Mouse (Mus musculus) liver, embryonic 12.5 days (tissue): Measurements from ENCODE around the gene Oog4. TPM values are rescaled to one million over a fixed set of nuclear protein-coding genes. Genes with fewer than 3 reads are reported as not detected.
A peak's percentile ranks its signal among the peaks of the same experiment; 100 is the strongest.
"Not testable (repeated sequence)": the region's sequence is repeated elsewhere in the genome, so short reads cannot be mapped to it uniquely, and the experiment has no call there.

ENCODE experiments used
- ATAC-seq: fragments of 200-750 bp; cut with Nextera tagmentation; 2 replicates; pipeline ENCODE4 v1.8.0; 2017; ENCODE audit warnings: moderate number of reproducible peaks, mild to moderate bottlenecking, moderate library complexity
- H3K27ac ChIP-seq: fragments of 300-500 bp; sonication (generic); 2 replicates; pipeline ENCODE4 v1.5.1; 2016; ENCODE audit warnings: mild to moderate bottlenecking
- H3K27me3 ChIP-seq: fragments of 300-500 bp; sonication (generic); replicated peaks from 2 replicates; pipeline ENCODE4 v1.6.1; 2016; ENCODE audit warnings: mild to moderate bottlenecking, moderate library complexity
- H3K36me3 ChIP-seq: fragments of 300-500 bp; sonication (generic); 2 replicates; pipeline ENCODE4 v1.6.1; 2016; ENCODE audit warnings: mild to moderate bottlenecking, moderate library complexity
- H3K4me1 ChIP-seq: fragments of 300-500 bp; sonication (generic); 2 replicates; pipeline ENCODE4 v1.6.1; 2016
- H3K4me2 ChIP-seq: fragments of 300-500 bp; sonication (generic); 2 replicates; pipeline ENCODE4 v1.6.1; 2016; ENCODE audit warnings: mild to moderate bottlenecking, moderate library complexity
- H3K4me3 ChIP-seq: fragments of 300-500 bp; sonication (generic); 2 replicates; pipeline ENCODE4 v1.5.1; 2016; ENCODE audit warnings: mild to moderate bottlenecking, moderate library complexity
- H3K9ac ChIP-seq: fragments of 300-500 bp; sonication (generic); 2 replicates; pipeline ENCODE4 v1.6.1; 2016; ENCODE audit warnings: mild to moderate bottlenecking, moderate library complexity
- H3K9me3 ChIP-seq: fragments of 300-500 bp; sonication (generic); replicated peaks from 2 replicates; pipeline ENCODE4 v1.6.1; 2016; ENCODE audit warnings: mild to moderate bottlenecking, moderate library complexity
- WGBS: fragments of 180-500 bp; shearing (Covaris S2); methylation state at CpG from one replicate; pipeline ENCODE4 v1.1.7; 2016; ENCODE audit not compliant: insufficient replicate concordance; 5-methylcytosine and 5-hydroxymethylcytosine counted together
- polyA plus RNA-seq: library from polyadenylated mRNA; unstranded; fragments of >200 nt; fragmentation: Nextera tagmentation; extraction: Ambion mirVana; gene quantifications from 2 replicates; pipeline ENCODE4 v1.2.1, GENCODE M21; 2016

Oog4 gene
- not detected in 2 replicates for polyA plus RNA-seq

DNA sequence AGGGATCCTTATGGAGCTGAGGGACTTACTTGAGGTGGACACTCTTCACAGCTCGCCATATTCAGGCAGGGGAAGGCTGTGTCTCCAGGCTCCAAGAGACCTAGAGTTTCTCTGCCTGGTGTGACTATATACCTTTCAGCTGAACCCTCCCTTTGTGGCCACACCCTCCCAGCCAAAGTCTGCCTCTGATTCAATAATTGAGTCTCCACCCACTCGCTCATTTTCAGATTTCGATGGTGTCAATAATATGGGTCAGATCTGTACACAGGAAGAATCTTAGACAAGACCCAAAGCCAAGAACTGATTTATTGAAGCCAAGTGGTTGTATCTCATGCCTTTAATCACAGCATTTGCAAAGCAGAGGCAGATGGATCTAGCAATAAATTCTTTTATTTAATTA is at the start of gene Oog4:
Oog4 (minus strand) TSS at position 101 of the 400 bp plus-strand sequence.
- no peaks in the 10 kb centered on the region for H3K9me3 ChIP-seq
- H3K9ac ChIP-seq: no peak within 1 kb of the TSS
- no peaks in the 10 kb centered on the region for H3K36me3 ChIP-seq
- WGBS: 67% methylated on average over 3 of the region's 3 CpGs
- no peaks in the 10 kb centered on the region for H3K4me1 ChIP-seq
- H3K4me2 ChIP-seq: no peak within 1 kb of the TSS
- no peak for ATAC-seq
- H3K27me3 ChIP-seq: no peaks in the 10 kb centered on the region
- H3K4me3 ChIP-seq: no peak within 1 kb of the TSS
- no peak within 1 kb of the TSS for H3K27ac ChIP-seq

- not testable (repeated sequence) for H3K27me3 ChIP-seq, H3K4me2 ChIP-seq, ATAC-seq, H3K36me3 ChIP-seq, H3K4me3 ChIP-seq, H3K27ac ChIP-seq, H3K4me1 ChIP-seq, H3K9ac ChIP-seq, H3K9me3 ChIP-seq
- 63% methylated on average over 5 of the region's 5 CpGs for WGBS
Measured at GRCm38 (mm10) chr4:143426770-143427169, 23.4 kb downstream of the Oog4 start.

- no peak overlapping the region for H3K4me2 ChIP-seq
- H3K27me3 ChIP-seq: 0 out of 2 replicates have a peak, but pooled peaks cover 3% of the 10 kb centered on the region
- peaks cover 44% of the 10 kb centered on the region for H3K36me3 ChIP-seq
- H3K4me1 ChIP-seq: peaks cover 10% of the 10 kb centered on the region
- no peak overlapping the region for H3K4me3 ChIP-seq
- H3K9ac ChIP-seq: no peak overlapping the region
- no peak for ATAC-seq
- WGBS: 82% methylated on average over 3 of the region's 3 CpGs
- H3K9me3 ChIP-seq: no peaks in the 10 kb centered on the region
- no peak overlapping the region for H3K27ac ChIP-seq
Measured at GRCm38 (mm10) chr4:143414121-143414520, 36.0 kb downstream of the Oog4 start.

GRCm38 (mm10) chr4:143413621-143414020 is 36.5 kb downstream of the Oog4 start:
- H3K27ac ChIP-seq: no peak overlapping the region
- H3K36me3 ChIP-seq: peaks cover 39% of the 10 kb centered on the region
- H3K4me2 ChIP-seq: no peak overlapping the region; the same call in 1 of the 2 replicates
- H3K9me3 ChIP-seq: no peaks in the 10 kb centered on the region
- 72% methylated on average over 1 of the region's 1 CpGs for WGBS
- H3K4me1 ChIP-seq: peaks cover 10% of the 10 kb centered on the region
- H3K27me3 ChIP-seq: 0 out of 2 replicates have a peak, but pooled peaks cover 3% of the 10 kb centered on the region
- no peak overlapping the region for H3K4me3 ChIP-seq
- ATAC-seq: no peak
- no peak overlapping the region for H3K9ac ChIP-seq

- under 1% methylated on average over 50 of the region's 50 CpGs for WGBS
- peaks cover 28% of the 10 kb centered on the region for H3K36me3 ChIP-seq
- peak within 1 kb of the TSS; percentile 75 for H3K27ac ChIP-seq
- peak within 1 kb of the TSS; percentile 62 for H3K4me3 ChIP-seq
- peak; percentile 94 for ATAC-seq
- peak within 1 kb of the TSS; percentile 66 for H3K9ac ChIP-seq
- peaks cover 10% of the 10 kb centered on the region for H3K4me1 ChIP-seq
- no peaks in the 10 kb centered on the region for H3K9me3 ChIP-seq
- 0 out of 2 replicates have a peak, but pooled peaks cover 3% of the 10 kb centered on the region for H3K27me3 ChIP-seq
- peak within 1 kb of the TSS; percentile 74 for H3K4me2 ChIP-seq
Measured at GRCm38 (mm10) chr4:143412219-143413092, 37.7 kb downstream of the Oog4 start, which contains the start of gene Pramef8. Gene Pramef8, plus strand, starts transcription at chr4:143412426.

- Histone ChIP-seq H3K27me3 (0 out of 2 replicates have a peak, but pooled peaks cover 3% of the 10 kb centered on the region), H3K9ac (peak overlapping the region; percentile 66), H3K9me3 (no peaks in the 10 kb centered on the region), H3K27ac (peak overlapping the region; percentile 20; the same call in 1 of the 2 replicates), H3K4me1 (peaks cover 10% of the 10 kb centered on the region), H3K4me2 (peak overlapping the region; percentile 74), H3K36me3 (peaks cover 20% of the 10 kb centered on the region), H3K4me3 (peak overlapping the region; percentile 62)
- 72% methylated on average over 5 of the region's 5 CpGs for WGBS
- ATAC-seq: no peak
Measured at GRCm38 (mm10) chr4:143411566-143412218, 38.4 kb downstream of the Oog4 start.

- Histone ChIP-seq H3K4me3 (no peak within 1 kb of the TSS), H3K4me2 (no peak within 1 kb of the TSS), H3K27ac (no peak within 1 kb of the TSS), H3K9me3 (no peaks in the 10 kb centered on the region), H3K4me1 (no peaks in the 10 kb centered on the region), H3K9ac (no peak within 1 kb of the TSS), H3K36me3 (no peaks in the 10 kb centered on the region), H3K27me3 (peaks cover 14% of the 10 kb centered on the region)
- ATAC-seq: no peak
- WGBS: 69% methylated on average over 26 of the region's 26 CpGs
Measured at GRCm38 (mm10) chr4:143394181-143394580, 55.9 kb downstream of the Oog4 start, which contains the start of gene Pramel1. Gene Pramel1, plus strand, starts transcription at chr4:143394428.

DNA sequence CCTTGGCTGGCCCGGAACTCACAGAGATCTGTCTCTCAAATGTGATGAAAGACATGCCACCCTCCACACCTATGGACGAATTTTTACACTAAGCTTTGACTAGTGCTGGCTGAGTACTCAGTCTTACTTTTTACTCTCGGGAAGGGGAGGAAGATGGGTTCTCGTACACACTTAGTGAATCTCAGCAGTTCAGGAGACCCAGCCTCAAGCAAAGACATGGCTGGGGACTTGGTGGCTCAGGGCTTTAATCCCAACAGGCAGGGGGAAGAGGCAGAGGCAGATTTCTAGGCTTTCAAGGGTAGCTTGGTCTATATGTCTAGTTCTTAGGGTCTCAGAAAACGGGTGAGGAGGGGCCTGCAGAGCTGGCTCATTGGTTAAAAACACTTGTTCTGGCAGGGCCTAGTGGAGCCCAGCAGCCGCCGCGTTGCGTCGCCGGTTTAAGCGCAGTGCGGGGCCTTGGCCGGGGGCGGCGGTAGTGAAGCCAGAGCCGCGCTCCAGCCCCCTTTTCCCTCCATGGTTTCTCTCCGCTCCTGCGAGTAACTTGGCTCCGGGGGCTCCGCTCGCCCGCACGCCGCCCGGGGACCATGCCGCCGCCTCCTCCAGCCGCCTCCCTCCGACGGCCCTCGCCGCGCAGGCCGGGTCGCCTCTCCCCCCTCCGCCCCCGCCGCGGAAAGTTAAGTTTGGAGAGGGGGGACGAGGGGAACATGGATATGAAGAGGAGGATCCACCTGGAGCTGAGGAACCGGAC is 61.0 kb downstream of the Oog4 start:
- no peak overlapping the region for H3K9ac ChIP-seq
- 8% methylated on average over 38 of the region's 43 CpGs for WGBS
- no peak for ATAC-seq

More for the DNA sequence above, 61.0 kb downstream of the Oog4 start:
- Histone ChIP-seq H3K4me2 (peak overlapping the region; percentile 56), H3K27ac (no peak overlapping the region), H3K4me3 (peak overlapping the region; percentile 34), H3K36me3 (no peaks in the 10 kb centered on the region), H3K9me3 (no peaks in the 10 kb centered on the region), H3K27me3 (peaks cover 12% of the 10 kb centered on the region), H3K4me1 (no peaks in the 10 kb centered on the region)

Other genes with a start within 250 kb of the Oog4 start
- 5.2 and 6.2 TPM in 2 replicates for gene Prdm2, start 237.3 kb downstream of the Oog4 start, polyA plus RNA-seq
- gene Pdpn, start 150.8 kb downstream of the Oog4 start, polyA plus RNA-seq: 1.7 and 2.5 TPM in 2 replicates
- gene Lrrc38, start 100.6 kb downstream of the Oog4 start, polyA plus RNA-seq: not detected in 2 replicates
- not detected in 2 replicates for gene Pramel1, start 55.9 kb downstream of the Oog4 start, polyA plus RNA-seq
- gene Pramef8, start 37.9 kb downstream of the Oog4 start, polyA plus RNA-seq: 5.3 and 6.0 TPM in 2 replicates
- gene Gm13043, start 61.0 kb upstream of the Oog4 start, polyA plus RNA-seq: not detected in 2 replicates
- not detected in 2 replicates for gene Gm13040, start 85.6 kb upstream of the Oog4 start, polyA plus RNA-seq
- gene BC080695, start 101.4 kb upstream of the Oog4 start, polyA plus RNA-seq: not detected in 2 replicates
- gene Gm13057, start 101.4 kb upstream of the Oog4 start, polyA plus RNA-seq: not detected in 2 replicates
- not detected in 2 replicates for gene Gm13083, start 164.7 kb upstream of the Oog4 start, polyA plus RNA-seq
- gene Gm13088, start 206.9 kb upstream of the Oog4 start, polyA plus RNA-seq: not detected in 2 replicates